Mouse (Mus musculus): ENCODE measurements around the gene Gm11627. TPM values are rescaled to one million over a fixed set of nuclear protein-coding genes. Genes with fewer than 3 reads are reported as not detected.
A peak's percentile ranks its signal among the peaks of the same experiment; 100 is the strongest.
"Not testable (repeated sequence)": the region's sequence is repeated elsewhere in the genome, so short reads cannot be mapped to it uniquely, and the experiment has no call there.

Gm11627 gene
- polyA plus RNA-seq, 1 experiment from 2014 or later = 2.8 TPM

GRCm38 (mm10) chr11:102568756-102569377 is 10.4 kb downstream of the Gm11627 start:
- no peak overlapping the region for H3K9ac ChIP-seq
- H3K27ac ChIP-seq = no peak overlapping the region
- H3K4me3 ChIP-seq = no peak overlapping the region
- no peaks in the 10 kb centered on the region for H3K27me3 ChIP-seq
- 82% methylated on average over 7 of the region's 7 CpGs for WGBS
- H3K36me3 ChIP-seq = no peaks in the 10 kb centered on the region
- peaks cover 6% of the 10 kb centered on the region for H3K4me1 ChIP-seq (replicated peaks)
- H3K4me2 ChIP-seq = no peak overlapping the region
- no peak for ATAC-seq (ENCODE audit: low FRiP score)
- no peaks in the 10 kb centered on the region for H3K9me3 ChIP-seq

GRCm38 (mm10) chr11:102568191-102568590 is 11.1 kb downstream of the Gm11627 start:
- Histone ChIP-seq H3K9ac (no peak overlapping the region), H3K27me3 (no peaks in the 10 kb centered on the region), H3K27ac (no peak overlapping the region), H3K4me1 (replicated peaks) (peaks cover 4% of the 10 kb centered on the region), H3K36me3 (no peaks in the 10 kb centered on the region), H3K4me2 (no peak overlapping the region), H3K4me3 (no peak overlapping the region), H3K9me3 (no peaks in the 10 kb centered on the region)
- no peak for ATAC-seq (ENCODE audit: low FRiP score)
- WGBS = 79% methylated on average over 12 of the region's 12 CpGs

GRCm38 (mm10) chr11:102567723-102568122 is 11.5 kb downstream of the Gm11627 start:
- H3K36me3 ChIP-seq = no peaks in the 10 kb centered on the region
- H3K4me2 ChIP-seq = no peak overlapping the region
- H3K27ac ChIP-seq = no peak overlapping the region
- no peaks in the 10 kb centered on the region for H3K27me3 ChIP-seq
- 94% methylated on average over 15 of the region's 15 CpGs for WGBS
- H3K4me3 ChIP-seq = no peak overlapping the region
- ATAC-seq (ENCODE audit: low FRiP score) = no peak
- H3K9me3 ChIP-seq = no peaks in the 10 kb centered on the region
- no peaks in the 10 kb centered on the region for H3K4me1 ChIP-seq (replicated peaks)
- no peak overlapping the region for H3K9ac ChIP-seq

- 91% methylated on average over 6 of the region's 6 CpGs for WGBS
- no peak overlapping the region for H3K4me2 ChIP-seq
- no peak for ATAC-seq (ENCODE audit: low FRiP score)
- H3K27me3 ChIP-seq = no peaks in the 10 kb centered on the region
- H3K36me3 ChIP-seq = no peaks in the 10 kb centered on the region
- H3K27ac ChIP-seq = no peak overlapping the region
- H3K9me3 ChIP-seq = no peaks in the 10 kb centered on the region
- no peak overlapping the region for H3K9ac ChIP-seq
- H3K4me1 ChIP-seq (replicated peaks) = no peaks in the 10 kb centered on the region
- H3K4me3 ChIP-seq = no peak overlapping the region
Observed at GRCm38 (mm10) chr11:102567157-102567556, 12.1 kb downstream of the Gm11627 start.

- Histone ChIP-seq H3K36me3 (no peaks in the 10 kb centered on the region), H3K27ac (no peak overlapping the region), H3K4me3 (no peak overlapping the region), H3K9ac (no peak overlapping the region), H3K4me1 (replicated peaks) (no peaks in the 10 kb centered on the region), H3K9me3 (no peaks in the 10 kb centered on the region), H3K4me2 (no peak overlapping the region), H3K27me3 (no peaks in the 10 kb centered on the region)
- no peak for ATAC-seq (ENCODE audit: low FRiP score)
- 100% methylated on average over 1 of the region's 1 CpGs for whole genome bisulfite sequencing
Observed at GRCm38 (mm10) chr11:102566290-102566689, 13.0 kb downstream of the Gm11627 start.

GRCm38 (mm10) chr11:102565741-102566140 is 13.5 kb downstream of the Gm11627 start:
- H3K9ac ChIP-seq = no peak overlapping the region
- no peak for ATAC-seq (ENCODE audit: low FRiP score)
- no peaks in the 10 kb centered on the region for H3K36me3 ChIP-seq
- H3K4me1 ChIP-seq (replicated peaks) = no peaks in the 10 kb centered on the region
- no peak overlapping the region for H3K4me3 ChIP-seq
- no peak overlapping the region for H3K27ac ChIP-seq
- H3K4me2 ChIP-seq = no peak overlapping the region
- H3K9me3 ChIP-seq = no peaks in the 10 kb centered on the region
- no peaks in the 10 kb centered on the region for H3K27me3 ChIP-seq

GRCm38 (mm10) chr11:102564952-102565671 is 14.1 kb downstream of the Gm11627 start:
- not testable (repeated sequence) for ATAC-seq (ENCODE audit: low FRiP score)
- WGBS = 86% methylated on average over 14 of the region's 14 CpGs

GRCm38 (mm10) chr11:102558704-102559103 is 20.6 kb downstream of the Gm11627 start:
- ATAC-seq (ENCODE audit: low FRiP score) = no peak
- no peak overlapping the region for H3K9ac ChIP-seq
- WGBS = 94% methylated on average over 5 of the region's 5 CpGs
- no peak overlapping the region for H3K27ac ChIP-seq
- H3K27me3 ChIP-seq = no peaks in the 10 kb centered on the region
- no peak overlapping the region for H3K4me2 ChIP-seq
- no peaks in the 10 kb centered on the region for H3K9me3 ChIP-seq
- H3K36me3 ChIP-seq = no peaks in the 10 kb centered on the region
- no peak overlapping the region for H3K4me3 ChIP-seq
- H3K4me1 ChIP-seq (replicated peaks) = peaks cover 17% of the 10 kb centered on the region

More at GRCm38 (mm10) chr11:102564952-102565671, 14.1 kb downstream of the Gm11627 start:
- not testable (repeated sequence) for H3K4me1 ChIP-seq (replicated peaks); H3K27ac ChIP-seq; H3K9me3 ChIP-seq; H3K36me3 ChIP-seq; H3K27me3 ChIP-seq; H3K9ac ChIP-seq; H3K4me2 ChIP-seq; H3K4me3 ChIP-seq

- no peaks in the 10 kb centered on the region for H3K36me3 ChIP-seq
- H3K4me1 ChIP-seq (replicated peaks) = peaks cover 23% of the 10 kb centered on the region
- no peak overlapping the region for H3K9ac ChIP-seq
- ATAC-seq (ENCODE audit: low FRiP score) = no peak
- H3K4me2 ChIP-seq = no peak overlapping the region
- no peaks in the 10 kb centered on the region for H3K27me3 ChIP-seq
- H3K9me3 ChIP-seq = no peaks in the 10 kb centered on the region
- WGBS = 83% methylated on average over 1 of the region's 1 CpGs
- no peak overlapping the region for H3K4me3 ChIP-seq
- H3K27ac ChIP-seq = no peak overlapping the region
Observed at GRCm38 (mm10) chr11:102557386-102557785, 21.9 kb downstream of the Gm11627 start.

- Histone ChIP-seq H3K27ac (peak overlapping the region; percentile 99), H3K27me3 (no peaks in the 10 kb centered on the region), H3K4me2 (peak overlapping the region; percentile 44), H3K36me3 (no peaks in the 10 kb centered on the region), H3K9ac (no peak overlapping the region), H3K4me1 (replicated peaks) (peaks cover 29% of the 10 kb centered on the region), H3K4me3 (peak overlapping the region; percentile 70), H3K9me3 (no peaks in the 10 kb centered on the region)
- no peak; the same call in 1 of the 2 replicates for ATAC-seq (ENCODE audit: low FRiP score)
- WGBS = 26% methylated on average over 3 of the region's 3 CpGs
Observed at GRCm38 (mm10) chr11:102556716-102557074, 22.6 kb downstream of the Gm11627 start.

GRCm38 (mm10) chr11:102556031-102556715 is 23.1 kb downstream of the Gm11627 start, which contains the start of gene Gpatch8:
Gpatch8 (minus strand) TSS chr11:102556392.
- Histone ChIP-seq H3K36me3 (no peaks in the 10 kb centered on the region), H3K9me3 (no peaks in the 10 kb centered on the region), H3K27ac (peak within 1 kb of the TSS; percentile 99), H3K4me1 (replicated peaks) (peaks cover 34% of the 10 kb centered on the region), H3K27me3 (no peaks in the 10 kb centered on the region), H3K4me3 (peak within 1 kb of the TSS; percentile 70), H3K9ac (peak within 1 kb of the TSS; percentile 92), H3K4me2 (peak within 1 kb of the TSS; percentile 83)
- under 1% methylated on average over 53 of the region's 55 CpGs for WGBS
- peak; percentile 94 for ATAC-seq (ENCODE audit: low FRiP score)

GRCm38 (mm10) chr11:102555400-102556030 is 23.7 kb downstream of the Gm11627 start:
- H3K9me3 ChIP-seq = no peaks in the 10 kb centered on the region
- H3K4me1 ChIP-seq (replicated peaks) = peaks cover 38% of the 10 kb centered on the region
- peak; percentile 81 for ATAC-seq (ENCODE audit: low FRiP score)
- H3K27ac ChIP-seq = peak overlapping the region; percentile 99
- H3K27me3 ChIP-seq = no peaks in the 10 kb centered on the region
- peak overlapping the region; percentile 83 for H3K4me2 ChIP-seq
- H3K9ac ChIP-seq = peak overlapping the region; percentile 92
- H3K4me3 ChIP-seq = peak overlapping the region; percentile 70
- WGBS = under 1% methylated on average over 38 of the region's 39 CpGs
- no peaks in the 10 kb centered on the region for H3K36me3 ChIP-seq
